Mouse (Mus musculus) hindbrain, embryonic 11.5 days (tissue): ENCODE measurements around the gene Ep400. TPM values are rescaled to one million over a fixed set of nuclear protein-coding genes. Genes with fewer than 3 reads are reported as not detected.
A peak's percentile ranks its signal among the peaks of the same experiment; 100 is the strongest.

Source experiments
- ATAC-seq: fragments of 200-750 bp; cut with Nextera tagmentation; 2 replicates; pipeline ENCODE4 v1.8.0; 2017; ENCODE audit warnings: mild to moderate bottlenecking, moderate TSS enrichment, moderate library complexity; ENCODE audit not compliant: low FRiP score
- DNase-seq: peaks from one replicate; pipeline ENCODE4 v3.0.0-alpha.2; 2015; ENCODE audit warnings: low spot score
- H3K27ac ChIP-seq: fragments of 300-500 bp; sonication (generic); 2 replicates; pipeline ENCODE4 v1.5.1; 2014; ENCODE audit warnings: mild to moderate bottlenecking, low read depth, low read length
- H3K27me3 ChIP-seq: fragments of 300-500 bp; sonication (generic); 2 replicates; pipeline ENCODE4 v1.6.1; 2014; ENCODE audit warnings: mild to moderate bottlenecking, low read length, moderate library complexity, mixed read lengths; ENCODE audit not compliant: control insufficient read depth, insufficient read depth
- H3K36me3 ChIP-seq: fragments of 300-500 bp; sonication (generic); 2 replicates; pipeline ENCODE4 v1.6.1; 2014; ENCODE audit warnings: mild to moderate bottlenecking, low read length, moderate library complexity, mixed read lengths; ENCODE audit not compliant: control insufficient read depth, insufficient read depth
- H3K4me1 ChIP-seq: fragments of 300-500 bp; sonication (generic); replicated peaks from 2 replicates; pipeline ENCODE4 v1.6.1; 2014; ENCODE audit warnings: low read length, mixed read lengths; ENCODE audit not compliant: control insufficient read depth, insufficient read depth
- H3K4me2 ChIP-seq: fragments of 300-500 bp; sonication (generic); replicated peaks from 2 replicates; pipeline ENCODE4 v1.6.1; 2014; ENCODE audit warnings: mild to moderate bottlenecking, low read depth, low read length
- H3K4me3 ChIP-seq: fragments of 300-500 bp; sonication (generic); 2 replicates; pipeline ENCODE4 v1.5.1; 2014; ENCODE audit warnings: low read depth, low read length
- H3K9ac ChIP-seq: fragments of 300-500 bp; sonication (generic); 2 replicates; pipeline ENCODE4 v1.6.1; 2014; ENCODE audit warnings: low read depth, low read length
- H3K9me3 ChIP-seq: fragments of 300-500 bp; sonication (generic); 2 replicates; pipeline ENCODE4 v1.6.1; 2016; ENCODE audit warnings: low read length; ENCODE audit not compliant: control insufficient read depth
- WGBS: fragments of 180-500 bp; shearing (Covaris S2); extraction: QIAGEN DNeasy Blood & Tissue Kit; methylation state at CpG from one replicate; pipeline ENCODE4 v1.1.7; 2014; 5-methylcytosine and 5-hydroxymethylcytosine counted together
- polyA plus RNA-seq: library from polyadenylated mRNA; unstranded; fragments of >200 nt; fragmentation: Nextera tagmentation; extraction: Ambion mirVana; gene quantifications from 2 replicates; pipeline ENCODE4 v1.2.1, GENCODE M21; 2014

Ep400 gene
- polyA plus RNA-seq, 1 experiment from 2014 or later, result 49.7 TPM

DNA sequence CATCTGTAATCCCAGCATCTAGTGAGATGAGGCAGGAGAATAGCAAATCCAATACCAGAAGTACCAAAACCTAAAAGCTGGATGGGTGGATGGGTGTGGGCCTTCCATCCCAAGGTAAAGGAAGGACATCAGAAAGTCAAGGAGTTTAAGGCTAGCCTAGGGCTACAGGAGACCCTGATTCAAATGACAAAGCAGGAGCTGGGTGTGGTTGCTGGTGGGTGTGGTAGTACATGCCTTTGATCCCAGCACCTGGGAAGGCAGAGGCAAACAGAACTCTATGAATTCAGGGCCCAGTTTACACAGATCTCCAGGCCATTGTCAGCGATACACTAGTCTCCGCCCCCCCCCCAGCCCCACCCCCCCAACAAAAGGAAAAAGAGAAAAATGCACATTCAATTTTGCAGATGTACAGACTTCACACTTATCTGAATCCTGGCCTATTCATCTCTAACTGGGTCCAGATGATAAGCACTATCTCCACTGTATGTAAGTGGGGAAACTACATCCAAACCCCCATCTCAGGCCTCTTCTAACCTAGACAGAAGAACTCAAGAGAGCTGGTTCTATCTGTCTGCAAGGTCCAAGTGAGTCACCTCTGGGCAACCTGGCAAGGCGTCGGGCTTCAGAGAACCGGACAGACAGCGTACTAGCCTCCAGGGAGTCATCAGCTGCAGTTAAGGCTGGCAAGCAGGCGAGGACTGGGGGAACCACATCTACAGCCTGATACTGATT lies 33.7 kb upstream of the Ep400 start:
- no peak overlapping the region for H3K4me2 ChIP-seq
- 92% methylated on average over 7 of the region's 7 CpGs for WGBS
- H3K27ac ChIP-seq, result no peak overlapping the region
- no peaks in the 10 kb centered on the region; the same call in 1 of the 2 replicates for H3K36me3 ChIP-seq
- no peak for DNase-seq
- no peak for ATAC-seq
- peaks cover 6% of the 10 kb centered on the region; the same call in 1 of the 2 replicates for H3K4me1 ChIP-seq
- H3K9ac ChIP-seq, result no peak overlapping the region
- no peaks in the 10 kb centered on the region for H3K9me3 ChIP-seq
- no peak overlapping the region for H3K4me3 ChIP-seq
- H3K27me3 ChIP-seq, result no peaks in the 10 kb centered on the region

DNA sequence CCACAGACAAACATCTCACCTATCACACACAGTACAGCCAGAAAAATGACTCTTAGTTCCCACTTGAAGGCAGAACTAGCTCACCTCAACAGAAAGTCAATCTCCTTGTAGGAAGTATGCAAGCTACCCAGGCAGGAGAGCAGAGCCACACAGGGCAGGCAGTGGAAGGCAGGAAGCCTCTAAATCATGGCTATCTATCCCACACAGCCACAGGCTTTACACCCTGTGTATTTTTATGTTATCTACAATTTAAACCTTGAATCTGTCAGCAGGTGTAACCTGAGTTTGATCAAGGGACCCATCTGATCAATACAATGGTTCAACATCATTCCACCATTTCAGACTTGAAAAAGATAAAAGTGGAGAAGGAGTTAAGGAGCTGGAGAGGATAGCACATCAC lies 32.3 kb upstream of the Ep400 start:
- Histone ChIP-seq H3K9ac (no peak overlapping the region), H3K36me3 (peaks cover 2% of the 10 kb centered on the region; the same call in 1 of the 2 replicates), H3K9me3 (no peaks in the 10 kb centered on the region), H3K4me2 (no peak overlapping the region), H3K27me3 (no peaks in the 10 kb centered on the region), H3K27ac (no peak overlapping the region), H3K4me3 (no peak overlapping the region), H3K4me1 (no peaks in the 10 kb centered on the region; the same call in 1 of the 2 replicates)
- DNase-seq, result no peak
- no peak for ATAC-seq

DNA sequence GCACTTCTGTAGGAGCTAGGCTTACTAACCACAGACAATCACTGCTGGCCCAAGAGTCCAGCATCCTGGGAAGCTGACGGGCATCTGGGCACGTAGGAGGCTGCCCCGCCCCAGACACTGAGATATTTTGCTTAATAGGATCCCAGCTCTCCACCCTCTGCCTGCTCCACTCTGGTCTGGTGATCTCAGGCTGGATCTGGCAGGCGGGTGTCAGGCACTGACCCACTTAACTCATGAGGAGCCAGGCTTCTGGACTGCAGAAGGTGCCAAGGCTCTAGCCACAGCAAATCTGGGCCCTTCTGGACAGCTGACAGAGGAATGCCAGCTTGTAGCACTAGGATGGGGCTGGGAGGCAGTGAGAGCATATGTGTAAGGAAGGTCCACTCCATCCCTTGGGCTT lies 31.7 kb upstream of the Ep400 start:
- H3K36me3 ChIP-seq, result peaks cover 2% of the 10 kb centered on the region; the same call in 1 of the 2 replicates
- H3K4me2 ChIP-seq, result no peak overlapping the region
- H3K4me1 ChIP-seq, result no peaks in the 10 kb centered on the region
- 90% methylated on average over 4 of the region's 4 CpGs for WGBS
- no peaks in the 10 kb centered on the region for H3K27me3 ChIP-seq
- no peak overlapping the region for H3K9ac ChIP-seq
- DNase-seq, result no peak
- no peak overlapping the region for H3K27ac ChIP-seq
- ATAC-seq, result no peak
- no peaks in the 10 kb centered on the region for H3K9me3 ChIP-seq
- H3K4me3 ChIP-seq, result no peak overlapping the region

DNA sequence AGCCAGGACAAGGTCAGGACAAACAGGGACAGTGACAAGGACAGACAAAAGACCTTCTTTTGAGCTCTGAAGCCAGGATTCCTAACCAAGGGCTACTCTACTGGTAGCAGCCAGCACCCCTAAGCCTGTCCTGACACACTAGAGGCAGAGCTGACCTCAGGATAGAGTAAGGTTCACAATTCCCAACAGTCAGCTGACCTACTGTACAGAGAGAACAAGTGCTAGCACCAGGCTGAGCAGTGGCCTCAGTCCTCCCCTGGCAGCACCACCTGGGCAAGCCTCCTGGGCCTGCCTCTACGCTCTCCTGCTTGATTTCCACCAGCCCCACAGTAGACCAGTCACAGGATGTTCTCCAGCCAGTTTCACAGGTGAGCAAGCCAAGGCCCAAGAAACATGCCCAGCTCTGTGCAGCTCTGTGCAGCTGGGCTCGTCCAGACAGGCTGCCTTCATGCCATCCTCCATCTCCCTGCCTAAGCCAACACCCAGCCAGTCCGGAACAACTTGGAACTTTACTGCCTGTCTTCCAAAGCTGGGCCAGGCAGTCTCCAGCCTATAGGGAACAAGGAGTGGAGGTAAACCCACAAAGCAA lies 30.6 kb upstream of the Ep400 start:
- DNase-seq (no peak), ATAC-seq (no peak)
- Histone ChIP-seq H3K4me3 (no peak overlapping the region), H3K4me1 (no peaks in the 10 kb centered on the region), H3K27ac (no peak overlapping the region), H3K36me3 (peaks cover 3% of the 10 kb centered on the region), H3K27me3 (no peaks in the 10 kb centered on the region), H3K4me2 (no peak overlapping the region), H3K9ac (no peak overlapping the region), H3K9me3 (no peaks in the 10 kb centered on the region)
- WGBS, result 76% methylated on average over 3 of the region's 3 CpGs

DNA sequence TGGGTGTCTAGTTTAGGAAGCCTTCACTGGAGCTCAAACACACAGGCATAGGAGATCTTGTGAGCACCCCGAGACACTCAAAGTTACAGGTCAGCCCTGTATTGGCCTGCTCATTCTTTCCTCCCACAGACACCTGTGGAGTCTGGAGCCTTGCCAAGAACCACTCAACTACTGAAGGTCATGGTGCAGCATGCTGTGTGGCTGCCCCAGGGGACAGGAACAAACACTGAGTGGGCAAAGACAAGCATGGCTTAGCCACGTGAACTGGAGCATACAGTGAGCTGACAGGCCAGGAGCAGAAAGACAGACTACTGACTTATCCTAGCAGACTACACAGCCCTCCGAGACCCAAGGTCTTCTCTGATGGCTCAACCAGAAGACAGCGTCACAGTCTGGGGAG lies 27.2 kb upstream of the Ep400 start:
- Histone ChIP-seq H3K36me3 (peaks cover 19% of the 10 kb centered on the region), H3K4me1 (no peaks in the 10 kb centered on the region), H3K9ac (no peak overlapping the region), H3K27me3 (no peaks in the 10 kb centered on the region), H3K4me2 (no peak overlapping the region), H3K27ac (no peak overlapping the region), H3K4me3 (no peak overlapping the region), H3K9me3 (no peaks in the 10 kb centered on the region)
- WGBS, result 81% methylated on average over 4 of the region's 4 CpGs
- no peak for ATAC-seq
- DNase-seq, result no peak

DNA sequence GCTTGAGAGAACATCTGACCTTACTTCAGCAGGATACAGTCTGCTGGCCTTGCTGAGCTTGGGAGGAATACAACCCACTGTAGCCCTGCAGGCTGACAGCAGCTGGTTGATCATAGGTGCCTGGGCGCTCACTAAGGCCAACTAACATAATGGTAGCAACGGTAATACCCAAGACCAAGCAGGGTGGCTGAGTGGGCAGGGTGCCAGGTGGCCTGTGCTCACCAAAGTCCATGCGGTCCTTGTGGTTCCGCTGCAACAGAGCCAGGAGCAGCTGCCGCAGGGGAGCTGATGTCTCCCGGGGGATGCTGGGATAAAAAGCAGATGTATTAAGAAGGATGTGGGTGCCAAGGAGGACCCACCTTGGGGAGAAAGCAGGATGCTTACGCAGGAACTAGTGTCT lies 23.8 kb upstream of the Ep400 start:
- ATAC-seq (no peak), DNase-seq (no peak)
- no peaks in the 10 kb centered on the region for H3K27me3 ChIP-seq
- peaks cover 40% of the 10 kb centered on the region for H3K36me3 ChIP-seq
- no peak overlapping the region for H3K4me3 ChIP-seq
- WGBS, result 94% methylated on average over 7 of the region's 7 CpGs
- H3K4me1 ChIP-seq, result no peaks in the 10 kb centered on the region
- H3K9me3 ChIP-seq, result no peaks in the 10 kb centered on the region
- no peak overlapping the region for H3K9ac ChIP-seq
- no peak overlapping the region for H3K4me2 ChIP-seq
- no peak overlapping the region for H3K27ac ChIP-seq

DNA sequence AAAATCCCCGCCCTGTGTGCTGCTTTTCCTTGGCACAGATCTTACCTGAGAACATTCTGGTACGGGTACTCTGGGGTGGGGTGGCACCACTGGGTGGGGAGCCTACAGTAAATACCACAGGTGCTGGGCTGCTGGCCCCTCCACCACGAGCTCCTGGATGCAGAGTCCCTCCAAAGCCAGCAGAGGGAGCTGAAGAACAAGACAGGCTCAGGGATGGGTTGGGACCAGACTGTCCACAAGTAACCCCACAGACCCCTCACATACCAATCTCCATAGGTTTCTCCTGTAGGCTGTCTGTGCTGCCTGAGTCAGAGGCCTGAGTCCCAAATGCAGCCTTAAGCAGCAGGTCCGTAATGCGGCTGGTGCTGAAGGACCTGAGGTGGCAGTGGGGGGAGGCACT lies 18.2 kb upstream of the Ep400 start:
- DNase-seq, result peak; percentile 71
- 58% methylated on average over 5 of the region's 5 CpGs for WGBS

DNA sequence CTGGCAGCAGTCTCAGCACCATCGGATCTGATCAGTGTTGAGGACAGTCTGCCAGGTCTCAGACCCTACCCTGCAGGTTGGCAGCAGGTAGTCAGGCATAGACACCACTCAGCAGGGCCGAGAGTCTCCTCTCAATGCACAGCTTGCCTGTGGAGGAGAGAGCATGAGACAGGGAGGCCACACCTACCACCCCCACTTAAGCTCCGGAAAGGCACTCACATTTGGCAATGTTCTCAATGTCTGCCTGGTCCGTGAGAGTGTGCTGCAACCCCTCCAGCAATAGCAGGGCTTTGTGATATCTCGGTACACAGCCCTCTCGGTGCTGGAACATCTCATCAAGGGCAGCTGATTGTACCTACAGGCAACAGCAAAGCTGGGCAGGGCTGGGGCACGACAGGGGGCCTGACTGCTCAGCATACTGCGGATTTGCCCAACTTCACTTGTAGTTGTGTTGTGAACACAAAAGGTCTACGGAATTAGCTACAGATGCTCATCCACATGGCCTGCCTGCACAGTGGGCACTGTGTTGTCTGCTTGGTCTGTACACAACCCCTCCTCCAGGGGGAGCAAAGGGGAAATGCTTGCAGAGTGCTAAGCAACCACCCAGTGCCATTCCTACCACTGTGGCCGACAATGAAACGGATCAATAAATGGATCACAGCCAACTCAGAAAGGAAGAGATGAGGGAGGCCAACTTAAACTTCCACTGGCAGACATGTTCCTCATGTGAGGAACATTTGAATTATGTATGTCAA lies 15.7 kb upstream of the Ep400 start:
- Histone ChIP-seq H3K27me3 (no peaks in the 10 kb centered on the region), H3K4me3 (no peak overlapping the region), H3K9me3 (no peaks in the 10 kb centered on the region), H3K4me1 (no peaks in the 10 kb centered on the region), H3K27ac (no peak overlapping the region), H3K4me2 (no peak overlapping the region), H3K9ac (no peak overlapping the region), H3K36me3 (peaks cover 33% of the 10 kb centered on the region)
- WGBS, result 85% methylated on average over 11 of the region's 11 CpGs
- DNase-seq (peak; percentile 13), ATAC-seq (no peak)

More for the DNA sequence above, 18.2 kb upstream of the Ep400 start:
- Histone ChIP-seq H3K4me1 (no peaks in the 10 kb centered on the region), H3K4me2 (no peak overlapping the region), H3K4me3 (no peak overlapping the region), H3K36me3 (peaks cover 47% of the 10 kb centered on the region), H3K27me3 (no peaks in the 10 kb centered on the region), H3K27ac (no peak overlapping the region), H3K9ac (no peak overlapping the region), H3K9me3 (no peaks in the 10 kb centered on the region)
- peak; percentile 66 for ATAC-seq
